Mouse (Mus musculus) brain, embryonic 14.5 days (tissue): ENCODE data around the gene Lzic.

Source experiments
- CTCF ChIP-seq: fragments of 200-500 bp; IDR thresholded peaks from 2 replicates; pipeline ENCODE4 v1.5.1; 2012; ENCODE audit warnings: inconsistent platforms, mild to moderate bottlenecking, moderate library complexity, borderline replicate concordance; ENCODE audit not compliant: insufficient read depth, insufficient read length; ENCODE audit errors: extremely low read depth
- POLR2A ChIP-seq: fragments of 200-500 bp; IDR thresholded peaks from 2 replicates; pipeline ENCODE4 v1.6.1; 2012; ENCODE audit warnings: mild to moderate bottlenecking, inconsistent platforms, borderline replicate concordance; ENCODE audit not compliant: poor library complexity, insufficient read depth, insufficient read length, severe bottlenecking; ENCODE audit errors: extremely low read depth

DNA sequence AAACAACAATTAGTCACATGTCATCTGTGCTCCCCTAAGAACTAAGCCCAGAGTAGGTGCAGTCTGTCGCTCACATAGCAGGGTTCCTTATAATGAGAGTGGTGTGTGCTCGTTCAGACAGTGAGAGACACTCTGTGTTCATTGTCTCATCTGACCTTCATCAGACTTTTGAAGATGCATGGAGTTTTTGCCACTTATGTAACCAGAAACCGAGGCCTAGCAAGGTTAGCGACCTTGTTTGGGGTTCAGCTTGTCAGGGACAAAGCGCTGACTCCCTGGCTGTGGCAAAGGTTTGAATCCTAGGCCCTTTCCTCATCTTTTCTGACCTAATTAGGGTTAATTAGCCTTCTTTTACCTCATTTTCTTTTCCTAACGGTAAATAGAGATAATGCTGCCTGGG is 38.9 kb downstream of the Lzic start:
- TF ChIP-seq CTCF: no peak
- TF ChIP-seq POLR2A: no peak
